Mouse (Mus musculus) natural killer cell, adult 2 months (primary cell): ENCODE data around the gene Atf5.
A peak's percentile ranks its signal among the peaks of the same experiment; 100 is the strongest.

Experiments
- DNase-seq, 2 experiments: peaks; one replicate each; pipeline ENCODE4 v3.0.0; 2022; ENCODE audit warnings: low spot score in 2 of 2

Atf5 gene

DNA sequence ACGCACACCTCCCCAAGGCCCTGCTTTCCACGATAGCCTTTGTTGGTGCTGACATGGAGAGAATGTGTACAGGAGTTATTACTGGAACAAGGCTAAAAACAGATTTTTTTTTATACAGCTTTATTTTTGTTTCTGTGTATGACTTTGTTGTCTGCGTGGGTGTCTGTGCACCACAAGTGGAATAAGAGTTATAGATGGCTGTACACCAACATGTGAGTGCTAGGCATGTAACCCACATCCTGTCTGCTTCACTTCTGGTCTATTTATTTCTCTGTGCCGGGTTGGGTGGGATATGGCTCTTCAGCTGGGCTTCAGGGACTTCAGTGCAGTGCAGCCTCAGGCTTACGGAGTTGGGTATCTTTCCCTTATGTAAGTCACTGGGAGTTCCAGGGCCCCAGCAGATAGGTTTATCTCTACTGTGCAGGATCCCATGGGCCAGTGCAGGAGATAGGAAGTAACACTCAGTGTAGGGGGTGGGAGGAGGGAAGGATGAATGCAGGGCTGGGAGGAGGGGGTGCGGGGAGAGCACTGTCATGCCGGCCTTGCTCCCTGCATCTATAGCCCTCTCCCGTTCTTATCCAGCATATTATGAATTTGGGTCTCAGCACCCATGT is 43.8 kb downstream of the Atf5 start:
- peak; percentile 13 to 16 for DNase-seq

DNA sequence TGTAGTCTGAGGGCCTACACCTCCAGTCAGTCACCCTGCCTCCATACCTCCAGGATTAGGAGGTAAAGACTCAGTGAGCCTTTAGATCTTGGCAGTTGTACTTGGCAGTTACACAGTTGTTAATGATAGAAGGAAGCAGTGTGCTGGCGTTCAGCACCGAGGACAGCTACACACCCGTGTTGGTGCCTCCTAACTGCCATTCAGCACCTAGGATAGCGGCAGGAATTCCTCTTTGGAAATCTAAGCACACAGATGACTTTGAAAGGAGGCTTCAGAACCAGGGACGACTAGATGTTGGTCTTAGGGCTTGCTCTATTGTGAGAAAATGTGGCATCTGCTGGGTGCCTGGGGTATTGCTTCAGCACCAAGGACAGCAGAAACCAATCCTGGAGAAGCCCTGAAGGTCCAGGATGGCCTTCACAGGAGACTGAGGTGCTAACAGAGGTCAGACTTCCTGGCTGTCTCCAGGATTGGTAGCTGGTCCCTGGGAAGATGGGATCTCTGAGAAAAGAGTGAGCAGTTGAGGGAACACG is 46.3 kb downstream of the Atf5 start:
- no peak for DNase-seq

DNA sequence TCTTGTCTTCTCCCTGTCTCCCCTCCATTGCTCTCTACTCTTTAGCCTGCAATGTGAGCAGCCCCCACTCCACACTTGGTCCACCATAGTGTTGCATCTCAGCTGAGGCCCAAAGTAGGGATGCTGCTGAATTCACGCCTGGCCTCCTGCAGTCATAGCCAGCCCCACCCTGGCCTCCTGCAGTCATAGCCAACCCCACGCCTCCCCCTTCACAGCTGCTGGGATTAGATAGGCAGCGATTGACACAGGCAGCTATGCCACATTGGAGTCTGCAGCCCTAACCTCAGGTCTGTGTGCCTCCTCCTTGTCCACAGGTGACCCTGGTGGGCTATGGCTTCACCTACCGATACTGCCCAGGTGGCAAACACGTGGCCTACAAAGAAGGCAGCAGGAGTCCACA is 48.3 kb downstream of the Atf5 start:
- no peak for DNase-seq
